Mouse (Mus musculus) granulocyte monocyte progenitor cell, adult 5-6 weeks (primary cell): ENCODE data around the gene Mrgprb5. TPM values are rescaled to one million over a fixed set of nuclear protein-coding genes. Genes with fewer than 3 reads are reported as not detected.
A peak's percentile ranks its signal among the peaks of the same experiment; 100 is the strongest.
"Not testable (repeated sequence)": the region's sequence is repeated elsewhere in the genome, so short reads cannot be mapped to it uniquely, and the experiment has no call there.

ENCODE experiments used
- ATAC-seq: replicated peaks from 2 replicates; pipeline ENCODE4 v1.8.0; 2016; ENCODE audit warnings: mild to moderate bottlenecking, moderate TSS enrichment, inconsistent platforms; ENCODE audit not compliant: poor library complexity, severe bottlenecking
- total RNA-seq, 2 experiments: library from RNA; stranded (forward) in 1 of 2; stranded (reverse) in 1 of 2; fragments of 200-712, 200-1000 nt in 1 of 2; fragments of >200 nt in 1 of 2; fragmentation: Nextera tagmentation in 1 of 2; gene quantifications; 2 replicates each; pipeline ENCODE4 v1.2.3; 2014 to 2017

Mrgprb5 gene
- total RNA-seq (2014; fragmentation: Nextera tagmentation) = not detected in 2 replicates
- total RNA-seq (2017) = not detected in 2 replicates

DNA sequence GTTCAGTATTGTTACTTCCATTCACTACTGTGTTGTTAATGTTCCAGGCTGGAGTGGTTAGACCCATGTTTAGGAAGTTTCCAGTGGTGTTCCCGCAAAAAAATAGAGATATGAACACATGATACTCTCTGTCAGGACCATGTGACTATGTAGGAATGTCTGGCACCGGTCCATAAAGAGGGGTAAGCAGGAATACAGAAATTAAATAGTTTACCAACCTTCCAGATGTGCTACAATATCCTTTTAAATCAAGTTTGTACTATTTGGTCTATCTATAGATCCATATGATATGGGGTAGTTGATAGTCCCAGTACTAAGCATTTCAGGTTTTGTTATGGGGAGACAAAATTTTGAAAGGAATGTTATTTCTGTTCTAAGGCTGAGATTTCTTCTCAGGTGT is at the start of gene Mrgprb5:
TSS of gene Mrgprb5 (minus strand) at position 101 of the 400 bp plus-strand sequence.
- no peak for ATAC-seq

DNA sequence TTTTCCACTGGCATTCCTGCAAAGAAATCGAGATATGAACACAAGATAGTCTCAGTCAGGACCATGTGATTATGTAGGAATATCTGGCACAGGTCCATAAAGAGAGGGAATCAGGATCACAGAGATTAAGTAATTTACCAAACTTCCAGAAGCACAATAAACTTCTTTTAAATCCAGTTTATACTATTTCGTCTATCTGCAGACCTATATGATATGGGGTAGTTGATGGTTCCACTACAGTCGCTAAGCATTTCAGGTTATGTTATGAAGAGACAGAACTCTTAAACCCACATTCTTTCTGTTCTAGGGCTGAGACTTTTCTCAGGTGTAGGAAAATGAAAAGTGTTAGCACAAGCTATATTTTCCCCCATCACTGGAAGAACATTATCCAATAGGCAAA is 30.4 kb upstream of the Mrgprb5 start, which contains the start of gene Mrgprb4:
TSS of gene Mrgprb4 (minus strand) at position 101 of the 400 bp plus-strand sequence.
- ATAC-seq = no peak

DNA sequence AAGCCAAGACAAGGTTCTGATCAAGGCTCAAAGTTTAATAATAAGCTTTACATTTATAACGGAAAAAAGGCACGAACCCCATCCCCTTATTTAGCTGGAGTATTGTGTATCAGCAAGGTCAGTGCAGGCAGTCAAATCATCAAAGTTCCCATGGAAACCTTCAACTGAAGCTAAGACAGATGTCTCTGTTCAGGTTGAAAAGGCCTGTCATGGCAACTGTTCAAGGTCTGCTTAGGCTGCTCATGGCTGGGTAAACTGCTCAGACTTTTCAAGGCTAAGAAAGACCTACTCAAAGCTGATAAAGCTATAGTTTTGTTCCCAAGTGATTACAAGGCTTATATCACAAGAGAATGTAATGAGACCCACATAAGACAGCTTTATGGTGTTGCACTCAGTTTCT is 1.3 kb downstream of the Mrgprb5 start:
- ATAC-seq = no peak

DNA sequence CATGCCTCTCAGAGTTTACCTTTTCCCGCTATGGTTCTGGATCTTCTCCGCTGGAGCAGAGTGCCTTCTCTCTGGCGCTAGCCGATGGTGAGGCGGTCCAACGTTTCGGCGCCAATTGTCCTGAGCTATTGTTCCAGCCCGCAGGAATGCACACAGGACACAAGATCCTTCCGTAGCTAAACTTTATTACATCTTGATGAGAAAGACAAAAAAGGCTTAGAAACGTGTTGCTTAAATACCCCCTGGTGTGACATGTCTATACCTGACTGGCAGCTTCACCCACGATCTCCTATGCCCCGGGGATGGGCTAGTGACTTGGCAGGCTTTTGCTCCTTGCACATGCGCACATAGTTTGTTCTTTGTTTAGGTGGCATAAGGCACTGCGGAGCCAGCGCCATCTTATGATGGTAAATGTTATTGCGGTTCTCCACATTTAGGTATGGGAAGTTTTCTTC is 30.5 kb downstream of the Mrgprb5 start:
- peak; percentile 25; the same call in 1 of the 2 replicates for ATAC-seq

DNA sequence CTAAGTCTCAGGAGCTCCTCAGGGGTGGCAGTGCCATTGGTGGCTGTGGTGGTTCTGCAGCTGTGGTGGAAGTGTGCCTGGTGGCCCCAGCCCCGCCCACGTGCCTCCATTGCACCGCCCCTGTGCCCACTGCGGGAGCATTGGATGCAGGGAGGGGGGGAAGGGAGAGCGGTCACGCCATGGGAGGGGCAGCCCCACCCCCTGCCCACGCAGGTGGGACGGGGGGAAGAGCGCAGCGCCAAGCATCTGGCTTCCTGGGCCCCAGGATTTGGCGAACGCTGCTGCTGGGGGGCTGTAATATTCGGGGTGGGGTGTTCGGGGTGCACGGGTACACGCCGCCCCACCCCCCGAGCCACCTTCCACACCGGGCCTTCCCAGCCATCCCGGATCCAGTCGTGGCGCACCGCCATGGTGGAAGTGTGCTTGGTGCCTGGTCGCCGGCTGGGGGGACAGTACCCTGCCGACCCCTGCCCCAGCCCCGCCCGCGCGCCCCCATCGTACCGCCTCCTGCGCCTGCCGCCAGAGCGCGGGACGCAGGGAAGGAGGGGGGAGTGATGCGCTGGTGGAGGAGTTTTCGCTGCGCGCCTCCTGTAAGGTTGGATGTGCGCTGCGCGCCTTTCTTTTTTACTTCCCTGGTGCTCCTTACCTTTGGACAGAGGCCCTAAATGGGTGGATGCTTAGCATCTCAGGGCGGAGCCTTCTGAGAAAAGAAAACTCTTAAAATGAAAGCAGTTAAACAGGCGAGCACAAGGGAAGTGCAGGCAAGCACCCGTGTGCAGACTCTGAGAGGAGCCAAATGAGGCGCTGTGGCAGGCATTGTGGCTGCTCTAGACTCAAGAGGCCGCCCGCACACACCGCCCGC is 31.4 kb downstream of the Mrgprb5 start:
- peak; percentile 89 for ATAC-seq

DNA sequence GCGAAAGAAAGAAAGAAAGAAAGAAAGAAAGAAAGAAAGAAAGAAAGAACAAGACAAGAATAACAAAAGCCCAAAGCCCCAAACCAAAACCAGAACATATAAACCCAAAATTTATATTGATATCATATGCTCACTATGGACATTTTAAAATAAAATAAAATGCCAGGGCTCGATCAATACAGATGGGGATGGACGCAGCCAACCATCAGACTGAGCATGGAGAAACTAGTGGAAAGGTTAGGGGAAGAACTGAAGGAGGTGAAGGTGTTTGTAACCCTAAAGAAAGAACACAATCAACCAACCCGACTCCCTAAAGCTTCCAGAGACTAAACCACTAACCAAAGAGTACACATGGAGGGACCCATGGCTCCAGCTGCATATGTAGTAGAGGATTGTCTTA is 36.1 kb downstream of the Mrgprb5 start:
- no peak for ATAC-seq

DNA sequence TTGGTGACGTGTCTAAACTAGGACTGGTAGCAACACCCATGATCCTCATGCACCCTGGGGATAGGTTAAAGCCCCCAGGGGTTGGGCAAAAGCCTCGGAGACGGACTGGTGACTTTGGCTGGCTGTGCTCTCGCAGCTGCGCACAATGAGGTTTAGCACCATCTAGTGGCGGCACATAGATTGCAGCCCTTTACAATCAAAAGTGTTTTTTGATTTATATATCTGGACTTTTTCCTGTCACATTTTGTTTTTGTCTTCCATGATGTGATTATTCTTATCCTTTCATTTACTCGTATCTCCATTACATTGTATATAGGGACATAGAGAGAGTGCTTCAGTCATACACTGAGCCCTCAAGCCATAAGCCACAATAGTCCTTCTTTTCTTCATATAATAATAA is 36.6 kb downstream of the Mrgprb5 start:
- ATAC-seq = 0 out of 2 replicates have a peak, but pooled peaks have one; percentile 44

DNA sequence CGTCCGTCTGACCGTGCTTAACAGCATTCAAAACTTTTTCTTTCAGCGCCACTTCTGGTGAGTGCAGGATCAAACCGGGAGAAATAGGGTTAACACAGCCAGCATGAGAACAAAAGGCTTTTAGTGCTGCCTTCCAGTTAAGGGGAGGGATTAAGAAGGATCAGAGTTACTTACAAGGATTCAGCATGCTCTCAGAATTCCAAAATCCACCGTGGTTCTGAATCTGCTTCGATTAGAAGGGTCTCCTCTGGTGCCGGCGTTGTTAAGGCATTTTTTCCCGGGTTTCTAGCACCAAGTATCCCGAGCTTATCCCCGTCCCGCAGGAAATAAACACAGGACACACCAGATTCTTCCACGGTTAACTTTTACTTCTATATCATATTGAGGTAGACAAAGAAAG is 37.0 kb downstream of the Mrgprb5 start:
- ATAC-seq = not testable (repeated sequence)

DNA sequence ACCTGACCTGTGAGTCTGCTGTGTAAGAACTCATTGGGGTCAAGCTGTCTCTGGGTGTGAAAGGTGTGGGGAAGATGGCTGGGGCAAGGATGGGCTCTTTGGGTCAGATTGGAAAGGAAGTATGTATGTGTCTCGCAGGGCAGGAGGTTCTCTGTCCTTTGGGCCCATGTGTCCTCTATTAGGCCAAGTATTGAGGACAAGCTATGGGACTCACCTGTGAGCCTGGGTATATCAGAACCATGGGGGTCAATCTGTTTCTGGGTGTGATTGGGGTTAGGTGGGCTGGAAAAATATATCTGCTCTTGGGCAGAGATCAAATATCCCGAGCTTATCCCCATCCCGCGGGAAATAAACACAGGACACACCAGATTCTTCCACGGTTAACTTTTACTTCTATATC is 45.0 kb downstream of the Mrgprb5 start:
- ATAC-seq = no peak

Other genes starting within 250 kb of the Mrgprb5 start
- not detected in 2 replicates for gene Mrgpra4, start 186.9 kb downstream of the Mrgprb5 start, total RNA-seq (2014; fragmentation: Nextera tagmentation)
- gene Mrgpra4, start 186.9 kb downstream of the Mrgprb5 start, total RNA-seq (2017) = not detected in 2 replicates
- not detected in 2 replicates for gene Mrgprx1, start 141.4 kb downstream of the Mrgprb5 start, total RNA-seq (2014; fragmentation: Nextera tagmentation)
- not detected in 2 replicates for gene Mrgprx1, start 141.4 kb downstream of the Mrgprb5 start, total RNA-seq (2017)
- not detected in 2 replicates for gene Mrgprb4, start 30.3 kb upstream of the Mrgprb5 start, total RNA-seq (2014; fragmentation: Nextera tagmentation)
- not detected in 2 replicates for gene Mrgprb4, start 30.3 kb upstream of the Mrgprb5 start, total RNA-seq (2017)
- not detected in 2 replicates for gene Mrgprb8, start 219.5 kb upstream of the Mrgprb5 start, total RNA-seq (2014; fragmentation: Nextera tagmentation)
- gene Mrgprb8, start 219.5 kb upstream of the Mrgprb5 start, total RNA-seq (2017) = not detected in 2 replicates